Mouse (Mus musculus) hindlimb bud, embryonic 11.5 days (tissue): ENCODE results near the gene Hspbp1.

ENCODE experiments used
- DNase-seq: peaks from one replicate; pipeline ENCODE4 v3.0.0-alpha.2; 2012; ENCODE audit warnings: low read depth, low spot score; ENCODE audit errors: extremely low spot score

The Hspbp1 gene

DNA sequence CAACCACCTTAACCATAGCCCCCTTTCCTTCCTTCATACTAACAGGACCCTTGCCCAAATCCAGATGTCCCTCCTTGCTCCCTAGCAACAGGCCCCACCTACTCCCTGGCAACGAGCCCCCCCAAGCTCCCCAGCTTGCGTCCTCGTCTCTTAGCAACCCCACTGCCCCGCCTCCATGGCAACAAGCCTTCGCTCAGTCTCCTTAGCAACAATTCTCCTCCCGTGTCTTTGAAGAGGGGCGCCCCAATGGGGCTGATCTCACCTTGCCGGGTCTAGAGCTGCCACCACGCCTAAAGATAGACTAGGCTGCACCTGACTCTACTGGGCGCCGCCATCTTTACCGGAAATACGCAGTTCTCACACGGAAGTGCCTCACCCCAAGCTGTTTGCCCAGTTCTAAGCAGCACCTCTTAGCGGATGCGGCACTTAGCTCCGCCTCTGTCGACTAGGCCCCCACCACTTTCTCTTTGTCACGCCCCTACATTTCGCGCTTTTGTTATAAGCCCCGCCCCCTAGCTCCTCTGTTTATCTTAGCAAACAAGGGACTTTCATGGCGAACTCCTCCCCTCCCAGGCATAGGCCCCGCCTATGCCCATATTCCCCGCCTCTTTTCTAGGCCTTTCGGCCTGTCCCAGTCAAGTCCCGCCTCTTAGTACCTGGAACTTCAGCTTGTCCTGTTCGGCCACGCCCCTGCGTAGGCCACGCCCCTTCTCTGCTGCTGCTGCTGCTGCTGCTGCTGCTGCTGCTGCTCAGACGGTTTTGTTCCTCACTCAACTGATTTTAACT is at the start of gene Hspbp1:
Gene Hspbp1, minus strand, starts transcription at position 437 of the 786 bp plus-strand sequence.
- peak; percentile 95 for DNase-seq

DNA sequence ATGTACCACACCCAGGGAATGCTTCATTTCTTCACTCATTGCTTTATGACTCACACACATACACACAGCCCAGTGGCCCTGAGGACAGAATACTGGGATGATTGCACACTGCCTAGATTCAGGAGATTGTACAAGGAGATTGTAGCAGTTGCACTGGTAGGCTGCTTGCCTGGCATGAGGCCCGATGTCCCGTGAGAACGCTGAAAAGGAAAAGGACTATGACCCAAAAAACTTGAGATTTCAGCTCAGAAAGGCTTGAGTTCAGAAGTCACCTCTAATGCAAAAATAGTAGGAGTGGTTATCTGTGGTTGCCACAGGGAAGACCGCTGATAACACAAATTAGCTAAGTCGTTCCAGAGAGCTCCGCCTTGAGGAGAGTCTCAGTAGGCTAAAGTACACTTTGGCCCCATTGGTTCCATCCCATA is 48.1 kb upstream of the Hspbp1 start:
- DNase-seq = no peak

DNA sequence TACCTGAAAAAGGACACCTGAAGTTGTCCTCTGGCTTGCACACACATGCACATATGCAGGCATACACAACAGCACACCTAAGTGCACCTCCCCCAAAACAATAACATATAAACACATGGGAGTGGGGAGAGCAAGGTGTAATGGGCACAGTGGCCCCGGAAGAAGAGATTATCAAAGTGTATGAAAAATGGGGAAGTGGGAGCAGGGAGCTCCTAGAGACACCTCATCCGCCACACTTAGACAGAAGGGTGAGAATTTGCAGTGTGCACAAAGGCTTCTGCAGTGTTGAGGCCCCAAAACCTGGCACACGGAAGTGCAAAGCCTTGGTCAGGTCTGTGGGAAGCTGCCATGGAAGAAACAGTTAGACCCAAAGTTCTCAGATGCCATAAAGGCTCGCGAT is 46.2 kb upstream of the Hspbp1 start:
- DNase-seq = no peak

DNA sequence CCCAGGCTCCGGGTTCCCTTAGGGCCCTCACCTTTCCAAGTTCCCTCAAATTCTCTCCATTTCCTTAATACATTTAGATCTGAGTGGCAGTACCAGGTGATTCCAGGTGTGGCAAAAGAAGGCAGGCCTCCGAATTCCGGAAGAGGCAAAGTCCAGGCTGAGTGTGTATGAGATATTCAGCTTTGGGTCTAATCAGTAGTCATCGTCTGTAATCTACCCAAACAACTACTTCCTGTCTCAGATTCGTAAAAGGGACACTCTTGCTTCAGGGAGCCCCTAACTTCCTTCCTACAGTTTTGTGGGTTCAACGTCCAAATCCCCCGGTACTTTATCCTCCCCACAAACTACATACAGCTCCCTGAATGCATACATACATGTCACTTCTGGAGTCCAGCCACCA is 40.3 kb upstream of the Hspbp1 start, which contains the start of gene Tmem150b:
Gene Tmem150b, minus strand, starts transcription at position 81 of the 400 bp plus-strand sequence.
- no peak for DNase-seq

DNA sequence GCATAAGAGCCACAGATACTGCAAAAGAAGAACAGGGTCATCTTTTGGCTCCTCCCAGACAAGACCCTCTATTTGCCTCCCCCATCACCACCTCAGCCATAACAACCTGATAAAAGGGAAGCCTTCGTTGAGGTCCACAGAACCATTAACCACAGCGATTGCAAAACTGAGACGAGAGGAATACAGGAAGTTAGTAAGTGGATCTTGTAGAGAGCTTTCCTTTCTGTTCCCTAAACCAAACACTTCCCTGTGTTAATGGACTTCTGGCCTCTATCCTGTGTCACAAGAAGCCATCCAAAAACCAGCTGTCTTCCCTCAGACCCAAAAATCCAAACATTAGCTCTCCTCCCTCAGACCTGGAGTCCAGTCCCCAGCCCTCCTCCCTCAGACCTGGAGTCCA is 39.5 kb upstream of the Hspbp1 start:
- DNase-seq = no peak

DNA sequence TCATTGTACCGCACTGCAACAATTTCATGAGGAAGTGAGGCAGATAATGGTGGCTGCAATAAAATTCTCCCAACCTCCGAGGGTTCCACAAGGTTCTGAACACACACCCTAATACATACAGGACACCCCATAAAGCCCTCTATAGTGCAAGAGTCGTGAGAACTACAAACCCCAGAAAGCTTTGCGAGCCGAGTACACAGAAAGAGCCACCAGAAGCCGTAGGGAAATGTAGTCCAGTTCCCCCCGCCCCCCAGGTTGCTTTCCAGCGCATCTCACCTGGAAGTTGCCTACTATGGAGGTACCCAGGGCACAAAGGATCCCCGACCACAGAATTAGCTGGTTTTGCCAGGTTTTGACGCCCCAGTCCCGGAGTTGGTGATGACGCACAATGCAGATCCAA is 38.6 kb upstream of the Hspbp1 start:
- no peak for DNase-seq

DNA sequence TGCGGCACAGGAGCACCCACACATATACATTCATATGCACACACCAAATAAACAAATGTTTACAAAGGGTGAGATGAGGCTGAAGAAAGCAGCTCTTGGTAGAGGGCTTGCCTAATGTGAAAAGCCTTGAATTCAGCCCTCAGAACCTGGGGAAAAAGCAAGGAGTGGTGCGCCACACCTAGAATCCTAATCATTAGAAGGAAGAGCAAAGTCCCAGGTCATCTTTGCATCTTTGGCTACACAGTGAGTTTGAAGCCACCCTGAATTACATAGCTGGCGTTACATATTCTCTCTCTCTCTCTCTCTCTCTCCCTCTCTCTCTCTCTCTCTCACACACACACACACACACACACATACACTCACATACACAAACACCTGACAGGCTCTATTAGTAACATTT is 34.4 kb upstream of the Hspbp1 start:
- DNase-seq = no peak

DNA sequence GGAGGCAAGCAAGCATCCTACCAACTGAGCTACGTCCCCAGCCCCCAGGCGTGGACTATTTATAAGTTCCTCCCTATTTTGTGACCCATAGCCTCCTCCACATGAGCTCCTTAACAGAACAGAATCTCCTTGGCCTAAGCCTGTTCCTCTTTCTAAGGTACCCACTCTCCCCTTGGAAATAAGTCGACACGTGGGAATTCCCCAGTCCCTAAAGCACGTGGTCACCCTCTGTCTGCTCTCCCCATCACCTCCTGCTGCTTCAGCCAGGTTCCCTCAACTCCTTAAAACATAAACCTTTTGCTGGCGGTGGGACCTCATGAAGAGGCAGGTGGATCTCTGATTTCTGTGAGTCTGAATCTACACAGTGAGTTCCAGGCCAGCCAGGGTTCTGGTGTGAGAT is 32.1 kb upstream of the Hspbp1 start:
- DNase-seq = no peak

DNA sequence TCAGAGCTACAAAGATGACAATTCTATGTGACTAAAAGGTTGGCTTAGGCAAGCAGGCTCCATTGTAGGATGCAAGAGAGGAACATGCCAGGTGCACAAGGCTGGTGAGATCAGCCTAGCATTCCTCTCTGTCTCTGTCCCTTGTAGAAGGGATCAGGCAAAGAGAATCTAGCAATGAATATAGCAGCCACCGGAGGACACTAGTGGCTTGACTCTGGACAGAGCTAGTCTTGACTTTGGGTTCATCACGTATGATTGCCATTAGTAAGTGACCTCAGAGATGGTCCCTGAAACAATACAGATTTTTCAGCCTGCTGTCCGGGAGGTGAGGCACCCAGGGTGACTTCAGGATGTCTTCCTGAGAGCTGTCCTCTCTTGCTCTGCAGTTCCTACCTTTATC is 27.7 kb upstream of the Hspbp1 start:
- DNase-seq = no peak

DNA sequence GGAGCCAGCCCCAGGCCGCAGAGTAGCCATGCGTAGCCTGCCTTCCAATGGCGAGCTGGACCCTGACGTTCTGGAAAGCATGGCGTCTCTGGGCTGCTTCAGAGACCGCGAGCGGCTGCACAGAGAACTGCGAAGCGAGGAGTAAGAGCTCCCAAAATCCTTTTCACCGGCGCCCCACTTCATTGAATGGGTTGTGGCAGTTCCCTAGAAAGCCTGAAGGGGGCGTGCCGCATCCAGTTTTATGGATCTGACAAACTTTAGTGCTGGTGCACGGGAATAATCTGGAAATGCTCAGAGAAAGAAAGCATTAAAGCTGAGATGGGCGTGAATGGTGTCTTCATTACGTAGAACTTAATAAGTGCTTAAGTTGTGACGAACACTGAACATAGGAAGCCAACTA is 20.2 kb upstream of the Hspbp1 start:
- DNase-seq = no peak

DNA sequence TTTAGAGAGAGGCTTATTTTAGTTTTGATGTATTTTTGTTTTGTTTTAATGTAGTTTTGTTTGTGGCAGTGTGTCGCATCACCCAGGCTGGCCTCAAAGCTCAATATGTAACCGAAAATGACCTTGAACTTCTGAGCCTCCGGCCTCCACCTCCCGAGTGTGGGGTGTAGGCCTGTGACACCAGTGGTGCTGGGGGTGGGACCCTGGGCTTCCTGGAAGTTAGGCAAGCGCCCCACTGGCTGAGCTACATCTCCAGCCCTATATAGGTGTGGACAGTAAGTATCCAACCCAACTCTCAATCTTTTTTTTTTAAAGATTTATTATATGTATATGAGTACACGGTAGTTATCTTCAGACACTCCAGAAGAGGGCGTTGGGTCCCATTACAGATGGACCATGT is 18.3 kb upstream of the Hspbp1 start:
- no peak for DNase-seq

DNA sequence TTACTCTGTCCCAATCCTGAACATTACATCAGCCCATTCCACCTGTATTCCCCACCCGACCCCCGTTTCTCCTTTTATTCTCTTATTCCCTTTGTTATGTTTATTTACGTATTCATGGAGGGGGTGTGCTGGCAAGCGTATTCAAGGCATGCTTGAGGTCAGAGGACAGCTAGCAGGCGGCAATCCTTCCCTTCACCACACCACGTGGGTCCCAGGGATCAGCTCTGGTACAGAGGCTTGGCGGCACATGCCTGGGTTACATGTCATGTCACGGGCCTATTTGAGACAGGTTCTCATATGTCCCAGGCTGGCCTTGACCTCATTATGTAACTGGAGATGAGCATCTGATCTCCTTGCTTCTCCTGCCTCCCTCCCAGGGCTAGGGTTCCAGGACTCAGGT is 17.5 kb upstream of the Hspbp1 start:
- no peak for DNase-seq

DNA sequence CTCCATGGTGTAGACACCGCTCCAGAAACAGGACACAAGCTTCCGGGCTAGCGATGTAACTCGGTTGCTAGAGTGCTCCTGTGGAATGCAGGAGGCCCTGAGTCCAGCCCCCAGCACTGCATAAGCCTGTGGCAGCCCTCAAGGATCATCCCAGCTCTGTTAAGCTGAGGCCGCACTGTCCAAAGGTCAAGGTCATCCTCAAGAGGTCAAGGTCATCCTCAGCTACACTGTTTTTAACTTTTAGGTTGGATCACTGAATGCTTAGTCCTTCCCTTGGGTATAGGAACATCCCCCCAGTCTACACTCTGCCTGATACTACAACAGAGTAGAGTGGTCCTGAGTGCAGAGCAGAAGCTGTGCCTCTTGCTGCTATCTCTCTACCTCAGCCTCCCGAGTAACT is 8.1 kb upstream of the Hspbp1 start:
- DNase-seq = no peak

DNA sequence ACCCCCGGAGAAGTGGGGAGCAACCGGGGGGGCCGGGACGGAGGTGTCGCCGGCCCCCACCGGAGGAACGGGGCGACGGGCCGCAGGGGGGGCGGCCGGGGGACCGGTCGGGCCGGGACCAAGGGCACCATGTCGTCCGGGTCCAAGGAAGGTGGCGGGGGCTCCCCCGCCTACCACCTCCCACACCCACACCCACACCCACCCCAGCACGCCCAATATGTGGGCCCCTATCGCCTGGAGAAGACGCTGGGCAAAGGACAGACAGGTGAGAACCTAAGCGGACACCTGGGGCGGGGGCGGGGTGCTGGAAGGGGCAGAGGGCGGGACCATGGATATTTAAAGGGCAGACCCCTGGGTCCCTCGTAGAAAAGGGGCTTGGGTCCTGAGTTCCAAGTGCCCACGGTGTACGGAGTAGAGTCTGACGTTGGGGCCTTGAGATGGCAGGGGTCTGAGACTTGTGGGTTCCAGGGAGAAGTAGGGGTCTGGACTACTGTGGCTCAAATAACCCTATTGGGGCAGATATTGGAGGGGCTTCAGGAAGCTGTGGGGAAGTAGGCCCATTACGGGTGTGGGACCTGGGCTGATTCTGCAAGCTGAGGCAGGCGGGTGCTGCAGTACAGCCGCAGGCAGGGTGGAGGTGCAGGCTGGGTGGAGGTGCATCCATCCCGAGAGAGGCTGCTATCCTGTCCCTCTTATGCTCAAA is 6.2 kb upstream of the Hspbp1 start:
- DNase-seq = no peak

DNA sequence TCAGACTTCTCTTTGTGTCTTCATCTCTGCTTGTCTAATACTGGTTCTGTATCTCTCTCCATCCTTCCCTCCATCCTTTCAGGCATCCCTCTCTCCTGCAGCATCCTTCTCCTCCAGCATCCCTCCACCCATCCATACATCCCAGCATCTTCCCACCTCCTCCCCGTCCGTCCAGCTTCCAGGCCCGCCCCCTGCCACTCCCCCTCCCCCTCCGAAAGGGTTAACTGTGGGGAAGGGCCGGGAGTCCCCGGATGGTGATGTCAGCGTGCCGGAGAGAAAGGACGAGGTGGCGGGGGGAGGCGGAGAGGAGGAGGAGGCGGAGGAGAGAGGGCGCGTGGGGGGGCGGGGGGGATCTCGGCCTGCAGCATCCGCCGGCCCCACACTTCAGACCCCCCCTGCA is 5.5 kb upstream of the Hspbp1 start, which contains the start of gene Brsk1:
Gene Brsk1, plus strand, starts transcription at position 218 of the 400 bp plus-strand sequence.
- peak; percentile 39 for DNase-seq

DNA sequence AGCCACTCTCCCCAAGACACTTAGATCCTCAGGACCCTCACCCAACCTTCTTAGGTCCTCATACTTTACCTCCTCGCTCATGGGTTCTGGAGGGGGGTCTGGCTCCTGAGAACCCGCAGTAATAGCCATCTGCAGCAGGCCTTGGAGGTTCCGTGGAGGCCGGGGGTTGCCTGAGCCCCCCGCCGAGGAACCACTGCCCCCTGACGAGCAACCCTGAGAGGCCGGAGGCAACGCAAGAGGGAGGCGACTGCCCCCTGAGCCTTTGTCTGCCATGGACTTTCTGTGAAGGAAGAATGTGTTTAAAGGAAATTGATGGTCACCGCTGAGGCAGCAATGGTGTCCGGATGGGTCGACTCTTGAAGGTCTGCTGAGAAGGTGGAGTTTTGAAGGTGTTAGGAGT is 665 bp downstream of the Hspbp1 start:
- no peak for DNase-seq

DNA sequence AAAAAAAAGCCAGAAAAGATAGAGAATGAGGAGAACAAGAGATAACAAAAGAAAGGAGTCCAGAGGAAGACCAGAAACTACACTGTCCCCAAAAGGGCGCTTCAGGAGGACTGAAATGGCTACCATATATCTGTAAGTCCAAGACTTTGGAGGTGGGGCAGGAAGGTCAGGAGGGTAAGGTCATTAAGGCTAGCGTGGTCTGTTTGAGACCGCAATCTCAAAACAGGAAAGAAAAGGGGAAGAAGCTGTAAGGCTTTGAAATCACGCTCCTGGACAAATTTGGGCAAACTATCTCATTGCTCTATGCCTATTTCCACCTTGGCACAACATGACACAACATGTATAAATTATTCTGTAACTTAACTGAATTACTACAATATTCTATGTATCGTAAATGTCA is 1.6 kb downstream of the Hspbp1 start:
- DNase-seq = no peak

DNA sequence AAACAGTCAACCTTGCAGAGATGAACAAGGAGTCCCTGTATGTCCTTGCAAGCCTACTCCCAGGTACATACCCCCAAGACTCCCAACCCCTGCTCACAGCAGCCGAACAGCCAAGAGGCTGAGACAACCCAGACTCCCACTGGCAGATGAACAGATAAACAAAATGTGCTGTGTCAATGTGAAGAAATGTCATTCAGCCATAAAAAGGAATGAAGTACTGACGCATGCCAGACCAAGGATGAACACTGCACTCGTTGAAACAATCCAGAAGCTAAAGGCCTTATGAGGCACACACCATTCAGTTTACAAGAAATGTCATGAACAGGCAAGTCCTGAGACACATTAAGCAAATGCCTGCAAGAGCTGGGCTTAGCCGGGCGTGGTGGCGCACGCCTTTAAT is 9.7 kb downstream of the Hspbp1 start:
- no peak for DNase-seq

DNA sequence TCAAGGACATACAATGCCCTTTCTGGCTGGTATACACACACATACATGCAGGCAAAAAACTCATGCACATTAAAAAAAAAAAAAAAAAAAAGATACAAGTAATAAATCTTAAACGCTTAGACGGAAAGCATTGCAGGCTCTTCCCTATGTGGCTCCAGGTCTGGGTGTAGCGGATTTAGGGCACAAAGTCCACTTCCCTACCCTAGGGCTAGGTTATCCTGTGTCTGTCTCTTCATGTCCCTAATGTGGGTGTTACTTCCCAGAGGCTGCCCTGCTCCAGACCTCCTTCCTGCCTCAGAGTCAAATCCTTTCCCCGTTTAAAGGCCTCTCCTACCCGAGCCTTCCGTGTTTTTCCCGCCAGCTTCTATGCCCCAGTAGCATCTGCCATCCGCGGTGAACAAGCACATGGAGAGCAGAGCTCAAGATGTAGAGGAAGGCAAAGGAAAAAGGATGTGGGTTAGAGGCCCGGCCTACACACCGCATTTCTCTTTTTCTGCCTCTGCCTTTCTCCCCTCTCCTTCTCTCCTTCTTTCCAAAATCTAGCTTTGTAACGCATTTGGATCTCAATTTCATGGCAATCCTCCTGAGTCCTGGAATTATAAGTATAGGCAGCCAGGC is 10.6 kb downstream of the Hspbp1 start:
- DNase-seq = no peak

DNA sequence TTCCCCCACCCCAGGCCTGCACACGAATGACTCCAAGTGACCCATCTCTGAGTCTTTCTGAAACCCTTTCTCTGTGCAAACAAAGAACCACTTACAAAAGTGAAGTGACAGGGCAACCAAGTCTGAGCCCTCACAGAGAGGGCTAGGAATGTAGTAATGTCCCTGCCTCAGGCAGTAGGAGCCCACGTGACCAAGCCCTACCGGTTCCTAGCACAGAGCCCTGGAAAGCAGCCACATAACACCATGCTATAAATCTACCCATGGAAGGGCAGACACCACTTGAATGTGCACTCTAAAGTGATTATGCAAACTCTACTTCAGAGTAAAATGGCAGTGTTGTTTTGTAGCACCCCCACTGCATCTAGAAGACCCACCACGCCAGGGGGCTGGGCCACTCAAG is 12.9 kb downstream of the Hspbp1 start:
- no peak for DNase-seq

DNA sequence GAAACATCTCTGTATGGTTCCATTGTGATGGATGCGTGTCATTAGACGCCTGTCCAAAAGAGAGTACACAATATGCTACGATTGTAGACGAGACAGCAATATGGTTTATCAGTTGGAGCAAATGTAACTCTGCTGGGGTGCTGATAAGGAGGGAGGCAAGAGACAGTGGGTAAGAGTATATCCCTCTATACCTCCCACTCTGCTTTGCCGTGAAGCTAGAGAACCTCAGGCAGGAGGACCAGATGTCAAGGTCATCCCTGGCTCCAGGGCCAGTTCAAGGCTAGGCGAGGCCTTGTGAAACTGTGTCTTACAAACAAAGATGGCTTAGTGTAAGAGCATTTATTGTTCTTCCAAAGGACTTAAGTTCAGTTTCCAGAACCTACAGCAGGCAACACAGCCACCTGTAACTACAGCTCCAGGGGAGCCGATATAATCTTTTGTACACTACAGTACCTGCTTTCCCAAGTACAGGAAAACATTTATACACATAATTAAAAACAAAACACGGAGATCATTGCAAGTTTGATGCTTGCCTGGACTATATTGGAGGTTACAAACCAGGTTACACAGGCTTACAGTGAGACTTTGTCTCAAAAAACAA is 14.1 kb downstream of the Hspbp1 start:
- DNase-seq = no peak

DNA sequence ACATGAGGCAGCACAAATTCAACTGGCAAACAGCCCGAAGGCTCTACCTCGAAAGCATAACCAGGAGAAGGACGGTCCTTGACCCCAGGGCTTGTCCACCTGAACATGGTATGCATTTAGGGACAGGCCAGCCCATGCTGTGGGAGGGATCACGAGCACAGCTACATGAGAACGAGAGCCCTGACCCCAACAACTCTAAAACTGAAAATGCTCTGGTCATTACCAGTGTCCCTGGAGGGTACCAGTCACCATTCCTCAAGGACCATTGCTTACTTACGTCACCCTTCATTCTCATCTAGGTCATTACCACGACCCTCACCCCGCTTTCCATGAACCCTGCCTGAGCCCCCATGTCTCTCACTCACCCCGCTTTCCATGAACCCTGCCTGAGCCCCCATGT is 15.7 kb downstream of the Hspbp1 start:
- DNase-seq = no peak
